Mouse (Mus musculus) adrenal gland, postnatal 4 days (tissue): Measurements from ENCODE around the gene Itfg2. TPM values are rescaled to one million over a fixed set of nuclear protein-coding genes. Genes with fewer than 3 reads are reported as not detected.
A peak's percentile ranks its signal among the peaks of the same experiment; 100 is the strongest.
"Not testable (repeated sequence)": the region's sequence is repeated elsewhere in the genome, so short reads cannot be mapped to it uniquely, and the experiment has no call there.

Experiments used
- DNase-seq, 2 experiments: peaks; one replicate each; pipeline ENCODE4 v3.0.0; 2021 to 2022; ENCODE audit warnings: low spot score in 2 of 2, mixed read lengths in 2 of 2
- total RNA-seq, 2 experiments: library from RNA; stranded (reverse); gene quantifications; 2 replicates each; pipeline ENCODE4 v1.2.3; 2021

Gene Itfg2
- total RNA-seq, 2 experiments from 2014 or later, result 30.8 to 43.9 TPM

- DNase-seq, result no peak
Measured at GRCm38 (mm10) chr6:128389185-128389584, 35.5 kb downstream of the Itfg2 start.

- no peak for DNase-seq
Measured at GRCm38 (mm10) chr6:128385026-128385425, 39.7 kb downstream of the Itfg2 start.

- no peak for DNase-seq
Measured at GRCm38 (mm10) chr6:128383752-128384151, 41.0 kb downstream of the Itfg2 start.

DNA sequence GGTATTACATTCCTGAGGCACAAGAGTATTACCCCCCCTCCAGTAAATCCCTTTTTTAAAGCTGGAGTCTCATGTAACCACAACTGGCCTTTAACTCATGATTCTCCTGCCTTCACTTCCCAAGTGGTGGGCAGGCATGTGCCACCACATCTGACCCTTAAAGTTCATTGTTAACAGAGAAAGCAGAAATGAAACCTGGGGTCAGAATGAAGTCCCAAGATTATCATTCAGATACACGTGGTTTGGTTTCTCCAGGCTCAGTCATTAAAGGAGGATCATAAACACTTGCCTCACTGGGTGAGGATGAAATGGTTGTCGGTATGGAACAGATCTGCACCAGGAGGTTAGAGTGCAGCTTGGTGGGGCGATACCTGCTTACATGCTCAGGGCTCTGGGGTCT is 43.5 kb downstream of the Itfg2 start:
- no peak for DNase-seq

DNA sequence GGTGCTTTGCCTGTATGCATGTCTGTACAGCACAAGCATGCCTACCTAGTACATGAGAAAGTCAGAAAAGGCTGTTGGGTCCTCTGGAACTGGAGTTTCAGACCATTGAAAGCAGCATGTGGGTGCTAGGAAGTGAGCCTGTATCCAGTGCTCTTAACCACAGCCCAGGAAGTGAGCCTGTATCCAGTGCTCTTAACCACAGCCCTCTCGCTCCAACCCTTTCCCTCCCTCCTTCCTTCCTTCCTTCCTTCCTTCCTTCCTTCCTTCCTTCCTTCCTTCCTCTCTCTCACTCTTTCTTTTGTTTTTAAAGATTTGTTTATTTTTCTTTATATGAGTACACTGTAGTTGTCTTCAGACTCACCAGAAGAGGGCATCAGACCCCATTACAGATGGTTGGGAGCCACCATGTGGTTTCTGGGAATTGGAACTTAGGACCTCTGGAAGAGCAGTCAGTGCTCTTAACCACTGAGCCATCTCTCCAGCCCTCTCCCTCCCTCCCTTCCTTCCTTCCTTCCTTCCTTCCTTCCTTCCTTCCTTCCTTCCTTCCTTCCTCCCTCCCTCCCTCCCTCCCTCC is 44.0 kb downstream of the Itfg2 start:
- DNase-seq, result not testable (repeated sequence)

DNA sequence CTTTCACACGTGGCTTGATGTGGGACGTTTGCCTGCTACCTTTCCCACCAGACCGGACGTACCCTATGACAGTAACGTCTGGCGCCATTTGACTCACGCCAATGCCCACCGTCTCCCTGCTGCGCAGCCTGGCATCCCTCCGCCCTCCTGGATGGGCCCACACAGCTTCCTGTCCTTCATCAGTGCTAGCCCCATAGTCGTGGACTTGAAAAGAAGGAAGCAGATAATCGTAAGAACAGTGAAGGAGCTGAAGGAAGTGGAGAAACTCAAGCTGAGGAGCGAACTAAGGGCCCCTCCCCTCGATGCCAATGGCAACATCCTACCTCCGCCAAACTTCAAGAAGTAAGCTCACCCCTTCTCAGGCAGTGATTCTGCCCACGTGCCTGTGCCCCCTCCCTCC is 45.1 kb downstream of the Itfg2 start:
- DNase-seq, result no peak

DNA sequence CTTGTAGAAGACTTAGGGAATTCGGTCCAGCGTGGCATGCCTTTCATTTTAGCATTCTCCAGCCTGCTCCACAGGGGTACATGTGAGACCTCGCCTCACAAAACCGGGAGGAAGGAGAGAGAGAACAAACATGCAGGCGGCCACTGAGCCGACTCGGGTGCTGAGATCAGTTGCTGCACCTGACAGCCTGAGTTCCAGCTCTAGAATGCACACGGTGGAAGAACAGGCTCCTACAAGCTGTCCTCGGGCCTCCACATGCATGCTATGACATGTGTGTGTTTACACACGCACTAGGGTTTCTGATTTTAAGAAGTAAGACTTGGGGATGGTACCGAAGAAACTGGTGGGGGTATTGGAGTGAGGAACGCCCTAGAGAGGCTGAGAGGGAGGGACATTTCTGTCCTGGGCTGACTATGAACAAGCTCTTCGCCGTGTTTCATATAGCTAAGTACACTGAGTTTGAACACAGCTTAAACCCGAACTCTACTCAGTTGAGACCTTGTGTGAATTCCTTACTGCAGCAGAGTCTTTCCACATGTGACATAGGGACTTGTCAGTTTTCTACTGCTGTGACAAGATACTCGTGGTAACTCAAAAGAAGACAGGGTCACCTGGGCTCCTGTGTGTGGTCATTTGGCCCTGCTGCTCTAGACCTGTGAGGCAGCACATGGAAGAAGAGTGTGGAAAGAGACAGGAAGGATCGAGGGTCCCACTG is 48.2 kb downstream of the Itfg2 start:
- DNase-seq, result no peak

GRCm38 (mm10) chr6:128375192-128375591 is 49.5 kb downstream of the Itfg2 start, which contains the start of the genes Tex52 and Gm44596:
TSS of gene Tex52 (plus strand) at chr6:128375456.
TSS of gene Gm44596 (plus strand) at chr6:128375503.
- DNase-seq, result no peak

DNA sequence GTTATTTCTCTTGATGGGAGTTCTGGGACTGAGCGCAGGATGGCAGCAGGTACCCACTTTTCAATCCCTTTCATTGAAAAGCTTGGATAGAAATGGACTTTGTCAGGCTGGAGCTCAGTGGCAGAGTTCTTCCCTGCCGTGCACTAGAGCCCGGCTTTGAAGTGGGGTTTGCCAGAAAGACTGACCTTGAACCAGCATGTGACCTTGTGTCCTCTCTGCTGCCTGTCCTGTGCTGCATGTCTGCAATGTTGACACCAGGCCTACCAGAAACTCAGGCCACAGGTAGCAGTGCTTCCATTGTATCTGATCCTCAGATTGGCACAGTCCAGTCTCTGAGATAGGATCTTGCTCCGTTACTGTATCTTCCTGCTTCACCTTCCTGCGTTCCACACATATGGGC is 54.7 kb downstream of the Itfg2 start:
- no peak for DNase-seq

DNA sequence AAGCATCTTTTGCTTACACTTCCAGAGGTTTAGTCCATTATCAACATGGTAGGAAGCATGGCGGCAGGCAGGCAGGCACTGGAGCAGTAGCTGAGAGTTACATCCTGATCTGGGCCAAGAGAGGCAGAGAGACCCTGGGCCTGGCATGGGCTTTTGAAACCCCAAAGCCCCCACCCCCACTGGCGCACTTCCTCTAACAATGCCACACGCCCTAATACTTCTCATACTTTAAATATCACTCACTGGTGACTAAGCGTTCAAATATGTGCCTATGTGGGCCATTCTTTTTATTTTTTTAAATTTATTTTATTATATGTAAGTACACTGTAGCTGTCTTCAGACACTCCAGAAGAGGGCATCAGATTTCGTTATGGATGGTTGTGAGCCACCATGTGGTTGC is 58.3 kb downstream of the Itfg2 start:
- no peak for DNase-seq

DNA sequence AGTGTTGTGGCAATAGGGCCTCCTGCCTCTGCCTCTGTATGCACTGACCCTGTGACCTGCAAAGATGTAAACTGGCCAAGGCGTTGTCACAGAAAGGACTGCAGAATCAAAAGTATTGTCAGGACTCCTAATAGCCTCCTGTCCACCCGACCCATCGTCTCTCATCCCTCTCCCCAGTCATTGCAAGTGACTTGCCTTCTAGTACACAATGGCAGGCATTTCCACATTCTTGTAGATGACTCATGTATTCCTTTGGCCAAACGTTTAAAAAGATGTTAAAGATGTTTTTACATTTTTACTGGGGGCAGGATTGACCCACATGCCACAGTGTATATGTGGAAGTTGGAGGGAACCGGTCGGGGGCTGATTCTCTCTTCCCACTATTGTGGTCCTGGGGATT is 60.0 kb downstream of the Itfg2 start:
- no peak for DNase-seq

GRCm38 (mm10) chr6:128363007-128363825 is 61.5 kb downstream of the Itfg2 start:
- DNase-seq, result peak in 1 of 2 experiments; percentile 16

GRCm38 (mm10) chr6:128362381-128363006 is 62.2 kb downstream of the Itfg2 start, which contains the start of the genes Rhno1 and Foxm1:
TSS of gene Rhno1 (minus strand) at chr6:128362911.
TSS of gene Foxm1 (plus strand) at chr6:128362967.
- peak; percentile 67 to 80 for DNase-seq

DNA sequence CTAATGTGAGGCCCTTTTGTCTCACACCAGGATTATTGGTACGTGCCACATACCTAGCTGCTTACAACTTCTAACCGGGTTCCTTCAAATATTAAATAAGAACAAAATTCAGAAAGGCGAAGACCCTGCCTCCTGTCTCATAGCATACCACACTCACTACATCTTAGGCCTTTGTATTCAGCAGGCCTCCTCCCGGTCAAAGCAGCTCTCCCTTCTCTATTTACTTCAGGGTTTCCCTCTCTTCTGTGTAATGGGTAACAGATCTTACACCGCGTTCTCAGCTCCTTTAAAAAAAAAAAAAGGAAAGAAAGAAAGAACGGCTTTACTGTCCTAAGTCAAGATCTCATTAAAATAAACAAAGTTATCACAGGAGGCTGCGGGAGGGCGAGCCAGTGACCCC is 62.8 kb downstream of the Itfg2 start:
- no peak for DNase-seq

Other genes with a start within 250 kb of the Itfg2 start
- gene Tead4, start 124.1 kb downstream of the Itfg2 start, total RNA-seq, result 1 to 10 TPM; 3.3 to 4.1 TPM
- gene Tulp3, start 69.1 kb downstream of the Itfg2 start, total RNA-seq, result 10 to 100 TPM; 39.8 to 41.9 TPM
- gene Rhno1, start 62.0 kb downstream of the Itfg2 start, total RNA-seq, result 10 to 100 TPM; 35.0 to 36.9 TPM
- gene Foxm1, start 62.0 kb downstream of the Itfg2 start, total RNA-seq, result 10 to 100 TPM; 28.7 to 32.9 TPM
- gene Tex52, start 49.5 kb downstream of the Itfg2 start, total RNA-seq, result not detected
- gene Gm44596, start 49.4 kb downstream of the Itfg2 start, total RNA-seq, result not detected
- 1 to 10 TPM; 4.1 to 6.2 TPM for gene Nrip2, start 25.6 kb downstream of the Itfg2 start, total RNA-seq
- 100 to 1,000 TPM; 190 to 194 TPM for gene Fkbp4, start 13.7 kb upstream of the Itfg2 start, total RNA-seq
- 100 to 1,000 TPM in 1 of 2 experiments, 10 to 100 TPM in 1; 15.0 to 306 TPM for gene Pzp, start 101.8 kb upstream of the Itfg2 start, total RNA-seq
- 1 to 10 TPM in 1 of 2 experiments, not detected in 1; 1.1 TPM for gene A2ml1, start 156.7 kb upstream of the Itfg2 start, total RNA-seq
- gene Klrb1a, start 198.6 kb upstream of the Itfg2 start, total RNA-seq, result not detected
- gene Clec2h, start 237.5 kb upstream of the Itfg2 start, total RNA-seq, result 1 to 10 TPM; 2.3 to 3.9 TPM